Mouse (Mus musculus) E14TG2a.4 (cell line): ENCODE measurements around the gene Prelid3b.

ENCODE experiments used
- CTCF ChIP-seq: conservative IDR thresholded peaks from 2 replicates; pipeline ENCODE4 v1.5.1; 2014; ENCODE audit warnings: low read length
- NANOG ChIP-seq: IDR thresholded peaks from 2 replicates; pipeline ENCODE4 v1.6.1; 2014; ENCODE audit warnings: borderline replicate concordance, low read length, mixed read lengths
- POU5F1 ChIP-seq: IDR thresholded peaks from 2 replicates; pipeline ENCODE4 v1.6.1; 2014; ENCODE audit warnings: low read length, borderline replicate concordance

DNA sequence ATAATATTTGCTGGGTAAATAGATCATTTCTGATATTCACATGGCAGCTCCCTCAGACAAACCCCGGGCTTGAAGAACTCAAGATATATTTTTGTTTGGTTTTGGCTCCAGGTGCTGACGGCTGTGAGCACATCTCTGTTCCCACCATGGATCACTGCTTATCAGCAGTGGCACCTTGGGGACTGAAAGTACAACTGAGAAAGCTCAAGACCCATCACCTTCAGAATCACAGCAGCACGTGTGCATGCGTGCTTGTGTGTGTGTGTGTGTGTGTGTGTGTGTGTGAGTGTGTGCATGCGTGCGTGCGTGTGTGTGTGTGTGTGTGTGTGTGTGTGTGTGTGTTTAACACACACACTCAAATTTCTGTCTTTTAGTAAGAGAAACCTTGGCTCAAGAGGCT, 28.5 kb downstream of the Prelid3b start:
- TF ChIP-seq CTCF (no peak), POU5F1 (no peak), NANOG (no peak)
